Mouse (Mus musculus) liver, adult (tissue): ENCODE data around the gene 1190002N15Rik.
A peak's percentile ranks its signal among the peaks of the same experiment; 100 is the strongest.

Source experiments
- GATA4 ChIP-seq: IDR thresholded peaks from 2 replicates; pipeline ENCODE4 v1.6.1; 2014; ENCODE audit warnings: mild to moderate bottlenecking, low read length; ENCODE audit not compliant: insufficient replicate concordance

Gene 1190002N15Rik

DNA sequence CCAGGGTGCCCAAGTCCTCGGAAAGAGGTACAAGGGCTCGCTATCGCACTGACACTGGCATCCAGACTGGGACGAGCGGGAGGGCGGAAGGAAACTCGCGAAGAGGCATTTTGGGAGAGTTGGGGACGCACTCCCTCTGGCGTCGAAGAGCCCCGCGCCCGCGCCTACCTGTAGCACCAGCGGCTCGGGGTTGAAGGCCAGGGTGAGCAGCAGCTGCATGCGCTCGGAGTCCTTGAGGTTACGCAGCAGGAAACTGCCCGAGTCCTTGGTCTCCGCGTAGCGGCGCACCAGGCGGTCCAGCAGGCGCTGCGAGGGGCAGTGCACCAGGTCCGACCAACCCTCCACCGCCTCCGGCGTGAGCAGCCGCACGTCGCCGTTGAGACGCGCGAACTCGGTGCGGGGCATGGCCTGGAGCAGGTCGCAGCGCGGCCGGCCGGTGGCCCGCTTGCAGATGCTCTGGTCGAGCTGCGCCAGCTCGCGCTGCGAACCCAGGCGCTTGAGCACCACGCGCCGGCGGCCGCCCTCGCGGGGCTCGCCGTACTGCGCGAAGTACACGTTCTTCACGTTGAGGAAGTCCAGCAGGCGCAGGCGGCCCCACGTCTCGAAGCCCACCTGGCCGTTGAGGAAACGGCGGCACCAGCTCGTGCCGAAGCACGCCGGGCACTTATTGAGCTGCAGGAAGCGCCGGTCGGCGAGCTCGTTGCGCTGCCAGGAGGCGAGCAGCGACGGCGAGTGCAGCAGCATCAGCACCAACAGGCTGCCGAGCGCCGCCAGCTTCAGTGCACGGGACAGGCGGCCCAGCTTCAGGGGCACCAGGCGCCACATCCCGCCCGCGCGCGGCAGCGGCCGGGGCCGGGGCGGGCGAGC is 597 bp downstream of the 1190002N15Rik start:
- peak; percentile 62; the same call in 1 of the 2 replicates for TF ChIP-seq GATA4

DNA sequence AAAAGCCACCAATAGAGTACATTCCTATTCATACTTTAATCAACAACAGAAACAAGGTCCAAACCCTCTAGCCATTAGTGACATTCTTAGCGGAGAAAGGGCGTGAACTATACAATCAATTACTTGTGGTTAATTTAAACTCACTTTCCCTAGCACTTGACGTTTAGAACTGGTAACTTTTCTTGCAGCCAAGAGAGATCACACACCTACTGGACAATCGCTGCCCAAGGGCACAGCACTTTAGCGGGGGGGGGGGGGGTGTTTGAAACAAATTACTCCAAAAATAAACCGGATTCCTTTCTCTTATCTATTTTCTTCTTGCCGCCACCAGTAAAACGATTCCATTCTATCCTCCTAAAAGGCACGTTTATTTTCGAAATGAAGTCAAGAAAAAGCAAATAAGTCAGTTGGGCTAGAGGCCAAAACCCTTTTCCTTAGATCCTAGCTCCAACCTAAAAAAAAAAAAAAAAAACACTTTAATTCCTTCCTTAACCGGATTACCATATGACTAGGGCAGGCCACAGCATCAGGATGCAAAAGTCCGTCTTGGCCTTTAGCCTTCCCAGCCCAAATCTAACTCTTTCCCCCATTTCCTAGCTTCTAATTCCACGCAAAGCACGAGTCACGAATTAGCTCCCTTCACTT is 1.5 kb downstream of the 1190002N15Rik start:
- TF ChIP-seq GATA4: no peak

DNA sequence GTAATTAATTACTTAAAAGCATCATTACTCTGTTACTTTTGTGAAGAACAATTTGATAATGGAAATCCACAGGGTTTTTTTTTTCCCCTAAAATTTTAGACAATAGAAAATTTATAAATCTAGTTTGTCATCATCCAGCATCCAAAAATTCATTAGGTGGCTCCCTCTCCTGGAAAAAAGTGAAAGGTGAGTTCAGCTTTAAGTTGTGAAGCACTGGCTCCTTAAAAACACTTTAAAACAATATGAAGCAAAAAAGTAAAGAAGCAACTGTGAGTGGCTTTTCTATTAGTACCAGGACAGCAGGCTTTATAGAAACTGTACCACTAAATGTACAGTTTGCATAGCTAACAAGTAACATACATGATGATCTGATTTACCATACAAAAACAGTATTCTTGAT is 3.1 kb downstream of the 1190002N15Rik start:
- TF ChIP-seq GATA4: no peak

DNA sequence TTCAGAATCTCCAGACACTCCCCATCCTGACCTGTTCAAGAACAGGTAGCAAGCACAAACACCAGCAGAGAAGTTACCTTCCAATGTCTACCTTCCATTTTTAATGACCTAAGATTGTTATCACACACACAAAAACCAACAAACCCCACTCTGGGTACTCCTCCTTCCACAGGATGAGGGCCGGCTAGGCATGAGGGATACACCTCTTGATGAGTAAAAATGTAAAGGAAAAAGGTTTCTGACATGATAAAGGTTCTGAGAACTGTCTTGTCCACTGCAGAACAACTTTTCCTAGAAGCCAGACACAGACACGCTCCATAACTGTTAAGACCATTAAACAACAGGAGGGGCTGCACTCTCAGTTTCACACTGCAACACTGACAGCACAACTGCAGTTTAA is 3.7 kb downstream of the 1190002N15Rik start:
- TF ChIP-seq GATA4: no peak

DNA sequence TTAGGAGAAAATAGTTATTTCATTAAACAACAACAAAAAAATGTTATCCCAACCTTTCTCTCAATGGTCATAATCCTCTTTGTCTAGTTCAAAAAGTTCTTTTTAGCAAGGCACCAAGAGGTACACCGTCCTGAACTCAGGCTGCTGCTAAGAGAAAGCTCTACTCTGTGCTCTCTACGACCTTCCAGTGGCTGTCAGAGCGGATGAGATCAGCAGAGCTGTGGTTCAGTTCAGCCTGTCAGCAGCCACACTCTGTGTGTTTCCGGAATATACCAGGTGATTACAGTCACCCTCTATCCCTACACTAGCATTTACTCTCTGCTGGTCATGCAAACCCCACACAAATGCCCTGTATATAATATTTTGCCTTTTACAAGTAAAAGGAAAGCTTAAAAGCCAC is 4.2 kb downstream of the 1190002N15Rik start:
- no peak for TF ChIP-seq GATA4

DNA sequence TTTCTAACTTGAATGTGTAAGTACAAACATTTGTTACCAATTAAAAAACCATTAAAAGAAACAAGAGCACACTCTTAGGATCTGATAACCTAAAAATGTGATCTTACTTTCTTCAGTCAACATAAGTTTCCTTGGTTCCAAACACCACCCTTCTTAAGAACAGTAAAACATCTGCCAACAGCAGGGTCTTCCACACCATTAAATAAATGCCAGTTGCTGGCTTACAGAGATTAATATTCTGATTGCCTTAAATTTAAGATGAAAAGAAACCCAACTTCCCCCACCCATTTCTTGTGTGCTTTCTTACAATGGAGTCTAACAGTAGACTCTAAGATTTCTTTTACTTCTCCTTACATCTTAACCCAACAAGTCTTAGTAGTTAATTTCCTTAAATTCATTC is 7.9 kb downstream of the 1190002N15Rik start:
- no peak for TF ChIP-seq GATA4

DNA sequence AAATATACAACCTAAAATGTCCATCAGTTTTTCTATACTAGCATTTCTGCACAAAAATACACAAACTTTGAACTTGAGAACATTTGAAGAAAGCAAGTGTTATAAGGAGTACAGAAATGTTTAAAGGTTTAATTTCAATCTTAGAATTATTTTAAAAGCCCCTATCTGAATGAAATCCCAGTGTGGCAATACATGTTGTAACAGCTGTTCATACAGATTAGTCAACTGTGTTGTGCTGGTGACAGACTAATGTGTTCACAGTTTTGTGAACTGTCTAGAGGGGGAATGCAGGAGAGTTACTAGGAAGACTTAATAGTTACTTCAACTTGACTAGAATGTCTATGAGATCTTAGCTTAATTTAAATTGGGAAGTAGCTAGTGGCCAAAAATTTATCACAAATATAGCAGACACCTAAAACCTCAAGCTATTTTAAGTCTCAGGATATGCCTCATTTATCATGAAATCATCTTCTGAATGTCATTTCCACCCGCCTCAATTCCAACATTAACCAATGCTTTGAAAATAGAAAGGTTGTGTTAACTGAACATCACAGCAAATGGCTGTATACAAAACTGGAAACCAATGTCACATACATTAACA is 8.6 kb downstream of the 1190002N15Rik start:
- TF ChIP-seq GATA4: no peak

DNA sequence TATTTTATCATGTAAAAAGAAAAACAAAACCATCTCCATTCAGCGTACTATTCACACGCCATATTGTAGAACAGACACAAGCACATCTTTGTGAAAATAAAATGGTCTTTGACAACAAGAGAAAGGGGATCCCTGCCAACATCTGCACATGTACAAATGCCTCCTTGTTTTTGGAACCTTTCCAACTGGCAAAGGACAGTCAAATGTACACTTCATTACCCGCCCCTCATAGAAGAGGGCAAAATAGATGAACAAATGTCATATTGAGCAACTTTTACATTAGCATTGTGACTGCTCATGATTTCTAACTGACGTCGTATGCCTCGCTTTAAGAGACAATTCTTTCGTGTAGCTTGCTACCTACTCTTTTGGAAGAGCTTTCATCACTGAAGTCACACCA is 11.4 kb downstream of the 1190002N15Rik start:
- no peak for TF ChIP-seq GATA4

DNA sequence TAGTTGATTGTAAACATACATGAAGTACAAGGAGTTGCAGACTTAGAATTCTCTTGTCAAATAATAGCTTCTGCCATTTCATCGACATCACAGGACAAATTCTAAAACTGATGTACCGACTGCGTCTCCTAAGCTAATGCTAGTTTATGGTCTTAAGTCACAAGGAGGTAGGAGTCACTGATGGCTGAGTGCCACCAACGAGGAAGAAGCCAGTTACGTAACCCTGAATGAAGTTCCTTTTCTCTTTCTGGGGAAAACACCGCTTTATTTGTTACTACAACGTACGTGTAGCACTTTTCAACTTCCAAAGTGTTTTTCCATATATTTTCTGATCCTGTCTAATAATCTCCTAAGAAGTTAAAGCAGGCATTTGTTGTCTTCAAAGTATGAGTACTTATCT is 25.6 kb downstream of the 1190002N15Rik start:
- TF ChIP-seq GATA4: no peak

DNA sequence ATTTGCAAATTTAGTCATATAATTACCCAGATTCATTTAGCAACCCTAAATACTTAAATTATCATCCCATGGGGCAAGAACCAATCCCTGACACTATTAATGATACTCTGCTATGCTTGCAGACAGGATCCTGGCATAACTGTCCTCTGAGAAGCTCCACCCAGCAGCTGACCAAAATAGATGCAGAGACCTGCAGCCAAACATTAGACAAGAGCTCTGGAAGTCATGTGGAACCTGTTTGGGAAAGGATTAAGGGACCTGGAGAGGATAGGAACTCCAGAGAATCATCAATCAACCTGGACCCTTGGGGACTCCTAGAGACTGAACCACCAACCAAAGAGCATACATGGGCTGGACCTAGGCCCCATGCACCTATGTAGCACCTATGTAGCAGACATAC is 26.7 kb downstream of the 1190002N15Rik start:
- TF ChIP-seq GATA4: no peak

DNA sequence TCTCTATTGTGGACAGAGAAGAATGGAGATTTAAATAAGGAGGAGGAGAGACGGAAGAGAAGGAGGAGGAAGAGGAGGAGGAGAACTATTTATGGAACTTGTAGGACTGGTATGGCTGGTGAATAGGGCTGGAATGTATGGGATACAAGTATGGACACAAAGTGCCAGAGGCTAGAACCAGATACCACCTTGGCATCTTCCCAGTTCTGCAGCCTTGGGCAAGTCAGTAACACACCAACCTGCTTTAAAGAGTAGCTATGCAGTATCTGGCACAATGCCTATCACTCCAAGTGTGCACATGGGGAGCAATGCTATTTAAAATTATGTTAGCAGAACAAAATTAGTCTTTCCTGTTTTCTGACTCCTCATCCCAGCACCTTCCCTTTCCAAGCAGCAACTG is 30.9 kb downstream of the 1190002N15Rik start:
- TF ChIP-seq GATA4: no peak

DNA sequence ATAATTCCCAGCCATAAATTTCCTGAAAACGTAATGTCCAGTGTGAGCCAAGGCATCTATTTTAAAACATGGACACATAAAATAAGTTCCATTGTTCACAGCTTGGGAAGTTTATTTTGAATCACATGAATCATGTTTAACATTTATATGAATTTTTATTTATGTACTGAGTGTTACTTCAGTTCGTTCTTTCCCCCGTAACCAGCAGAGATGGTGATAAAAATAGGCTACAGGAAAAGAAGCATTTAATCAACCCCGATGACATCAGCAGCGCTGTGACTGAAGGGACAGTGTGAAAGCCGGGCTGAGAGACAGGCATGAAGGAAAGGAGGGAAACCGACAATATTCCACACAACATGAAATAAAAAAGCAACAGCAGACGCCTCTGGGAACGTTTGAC is 46.4 kb downstream of the 1190002N15Rik start:
- no peak for TF ChIP-seq GATA4

DNA sequence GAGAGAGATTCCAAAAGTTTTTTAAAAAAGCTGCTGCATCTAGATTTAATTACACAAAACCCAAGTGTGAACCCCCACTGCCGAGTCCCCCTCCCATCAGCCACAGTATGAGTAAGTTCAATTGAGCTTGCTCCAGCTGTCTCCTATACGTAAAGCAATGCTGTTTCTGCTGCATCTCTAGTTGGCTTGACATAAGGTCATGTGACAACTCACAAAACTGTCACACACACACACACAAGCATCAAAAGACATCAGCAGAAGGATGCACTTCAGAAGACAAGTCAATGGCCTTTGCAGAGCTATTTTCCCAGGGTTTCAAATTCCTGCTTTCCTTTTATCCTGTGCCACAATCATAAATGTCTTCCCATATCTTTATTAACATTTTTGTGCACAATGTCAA is 49.9 kb downstream of the 1190002N15Rik start:
- no peak for TF ChIP-seq GATA4

DNA sequence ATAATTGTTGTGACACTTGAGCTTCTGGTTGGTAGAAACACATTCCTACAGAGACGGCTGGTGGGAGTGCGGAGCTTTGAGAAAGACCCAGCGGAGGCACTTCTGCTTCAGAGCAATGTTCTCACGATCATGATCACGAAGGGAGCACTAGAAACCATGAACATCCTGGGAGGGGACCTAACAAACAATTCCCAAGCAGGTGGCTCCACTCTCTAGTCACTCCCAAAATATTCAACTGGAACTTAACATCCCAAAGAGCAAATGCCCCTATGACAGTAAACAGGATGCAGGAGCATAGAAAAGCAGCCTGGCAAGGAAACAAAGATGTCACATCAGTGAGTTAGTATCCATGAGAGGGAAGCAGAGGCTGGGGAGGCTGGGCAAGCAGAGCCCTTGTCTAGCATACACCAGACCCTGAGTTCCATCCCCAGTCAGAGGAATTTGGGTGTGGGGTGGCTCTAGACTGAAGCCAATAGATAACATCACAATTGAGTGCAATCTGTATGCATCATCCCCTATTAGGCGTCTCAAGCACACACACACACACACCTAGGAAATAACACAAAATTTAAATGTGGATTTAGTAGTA is 54.5 kb downstream of the 1190002N15Rik start:
- TF ChIP-seq GATA4: no peak

DNA sequence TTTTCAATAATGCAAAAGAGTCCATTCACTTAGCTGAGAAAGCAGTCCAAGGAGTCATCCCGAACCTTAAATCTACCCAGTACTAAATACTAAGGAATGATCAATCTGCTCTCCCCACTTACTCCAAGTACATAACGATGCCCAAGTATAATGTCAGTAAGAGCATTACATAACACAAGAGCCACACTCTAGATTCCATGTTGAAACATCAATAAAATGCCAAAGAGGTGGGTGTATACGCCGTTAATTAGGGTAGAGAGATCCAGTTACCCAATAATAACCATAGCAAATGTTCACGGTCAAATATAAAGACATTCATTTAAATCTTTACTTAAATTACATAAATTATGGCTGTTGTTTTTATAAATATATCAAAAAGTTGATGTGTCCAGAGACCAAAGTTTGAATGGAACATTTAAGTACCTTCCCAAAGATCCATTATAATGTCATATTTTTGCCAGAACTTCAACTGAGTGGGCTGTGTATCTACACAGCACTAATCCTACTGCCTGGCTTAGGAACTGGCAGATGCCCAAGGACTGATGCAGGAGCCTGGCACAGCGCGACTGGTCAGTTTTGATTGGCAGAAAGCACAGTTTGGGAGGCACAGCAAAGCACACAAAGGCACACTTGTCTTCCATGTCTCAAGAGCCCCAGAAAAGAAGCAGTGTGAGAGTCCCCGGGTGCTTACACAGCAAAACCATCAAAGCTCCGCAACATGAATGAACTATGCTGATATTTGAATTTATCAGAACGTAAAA is 55.5 kb downstream of the 1190002N15Rik start:
- no peak for TF ChIP-seq GATA4
